Mouse (Mus musculus) embryo, embryonic 10 days (tissue): ENCODE data around the gene Tnnt3.

Experiments
- DNase-seq: peaks from one replicate; pipeline ENCODE4 v3.0.0-alpha.2; 2015; ENCODE audit warnings: low spot score

Tnnt3 gene

GRCm38 (mm10) chr7:142564955-142565643 lies 66.5 kb downstream of the Tnnt3 start:
- peak; percentile 73 for DNase-seq
